Mouse (Mus musculus): Measurements from ENCODE around the gene Gm8122. TPM values are rescaled to one million over a fixed set of nuclear protein-coding genes. Genes with fewer than 3 reads are reported as not detected.
A peak's percentile ranks its signal among the peaks of the same experiment; 100 is the strongest.
"Not testable (repeated sequence)": the region's sequence is repeated elsewhere in the genome, so short reads cannot be mapped to it uniquely, and the experiment has no call there.

The Gm8122 gene
- not detected for total RNA-seq (2021)
- long read RNA-seq, experiment 1 = 0 reads
- long read RNA-seq, experiment 2 = 0 reads

- DNase-seq; H3K27ac ChIP-seq; intact Hi-C loops (cut with DNase I); H3K4me3 ChIP-seq: not testable (repeated sequence)
Measured at GRCm38 (mm10) chr14:43235204-43235603, at the start of gene Gm8122. TSS of gene Gm8122 (minus strand) at chr14:43235304.

DNA sequence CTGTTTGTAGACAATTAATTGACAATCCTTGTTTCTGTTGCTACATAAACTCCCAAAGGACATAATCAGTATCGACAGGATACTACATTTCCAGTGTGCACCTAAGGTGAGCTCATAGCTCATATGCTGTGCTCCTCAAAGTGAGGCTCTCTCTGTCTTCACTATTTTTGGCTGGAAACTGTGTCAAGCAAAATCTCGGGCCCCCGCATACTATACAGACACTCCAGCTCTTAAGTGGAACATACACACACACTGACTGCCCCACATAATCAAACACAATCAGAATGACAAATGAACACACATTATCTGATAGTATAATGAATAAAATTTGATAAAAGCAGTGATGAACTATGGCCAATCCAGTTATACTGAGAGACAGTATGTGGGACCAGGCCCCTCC, 43.6 kb upstream of the Gm8122 start:
- not testable (repeated sequence) for H3K27ac ChIP-seq, DNase-seq, H3K4me3 ChIP-seq
- intact Hi-C loops (cut with DNase I) = loop anchor here (5.0 kb wide), 1 partner anchor 289 kb away; no protein-coding TSS in a partner anchor

- intact Hi-C loops (cut with DNase I) = loop anchor here (5.0 kb wide), 1 partner anchor 289 kb away; no protein-coding TSS in a partner anchor
- not testable (repeated sequence) for H3K27ac ChIP-seq, DNase-seq, H3K4me3 ChIP-seq
Measured at GRCm38 (mm10) chr14:43278146-43278545, 43.0 kb upstream of the Gm8122 start.

DNA sequence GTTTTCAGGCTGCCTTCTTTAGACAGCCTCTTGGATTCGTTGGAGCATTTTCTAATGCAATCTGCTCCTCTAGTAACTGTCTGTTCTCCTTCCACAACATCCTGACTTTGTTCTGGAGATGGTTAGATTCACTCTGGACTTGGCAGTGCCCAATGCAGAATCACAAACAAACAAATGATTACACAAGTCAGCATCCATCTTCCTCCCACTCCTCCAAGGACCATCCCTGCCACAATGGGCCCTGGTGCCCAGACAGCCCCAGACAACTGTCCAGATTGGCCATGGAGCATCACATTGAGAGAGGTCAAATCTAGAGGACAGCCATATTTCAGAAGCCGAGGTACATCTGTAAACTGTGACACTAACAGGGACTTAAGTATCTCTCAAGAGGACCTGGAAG, 42.4 kb upstream of the Gm8122 start:
- intact Hi-C loops (cut with DNase I) = loop anchor here (5.0 kb wide), 1 partner anchor 290 kb away; no protein-coding TSS in a partner anchor
- H3K4me3 ChIP-seq, H3K27ac ChIP-seq, DNase-seq: not testable (repeated sequence)

DNA sequence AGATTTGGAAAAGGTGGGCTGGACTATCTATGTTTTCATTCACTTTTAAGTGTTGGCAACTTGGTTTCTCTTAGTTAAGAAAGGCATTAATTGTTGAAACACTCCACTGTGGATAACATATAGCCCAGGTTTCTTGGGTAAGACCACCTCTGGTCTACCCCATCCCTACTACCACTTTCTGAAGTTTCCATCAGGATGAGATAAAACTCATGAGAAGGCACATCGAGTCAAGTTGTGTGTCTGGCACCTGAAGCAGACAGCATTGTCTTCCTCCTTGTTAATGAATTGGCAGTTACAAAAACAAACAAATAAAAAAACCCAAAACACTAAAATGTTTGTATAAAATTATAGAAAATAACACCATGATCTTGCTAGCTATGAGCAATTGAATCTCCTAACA, 40.6 kb upstream of the Gm8122 start:
- H3K27ac ChIP-seq, DNase-seq, H3K4me3 ChIP-seq: not testable (repeated sequence)
- intact Hi-C loops (cut with DNase I) = loop anchor here (5.0 kb wide), 1 partner anchor 292 kb away; no protein-coding TSS in a partner anchor

- H3K4me3 ChIP-seq, H3K27ac ChIP-seq: not testable (repeated sequence)
- intact Hi-C loops (cut with DNase I) = loop anchor here (5.0 kb wide), 1 partner anchor 292 kb away; no protein-coding TSS in a partner anchor
- DNase-seq = peak; percentile 33
Measured at GRCm38 (mm10) chr14:43274986-43275511, 39.9 kb upstream of the Gm8122 start, which contains the start of gene Gm9732. TSS of gene Gm9732 (plus strand) at chr14:43275036.

GRCm38 (mm10) chr14:43273161-43273560, 38.1 kb upstream of the Gm8122 start:
- H3K27ac ChIP-seq; H3K4me3 ChIP-seq; DNase-seq; intact Hi-C loops (cut with DNase I): not testable (repeated sequence)

- H3K27ac ChIP-seq; intact Hi-C loops (cut with DNase I); DNase-seq; H3K4me3 ChIP-seq: not testable (repeated sequence)
Measured at GRCm38 (mm10) chr14:43269211-43269610, 34.1 kb upstream of the Gm8122 start.

DNA sequence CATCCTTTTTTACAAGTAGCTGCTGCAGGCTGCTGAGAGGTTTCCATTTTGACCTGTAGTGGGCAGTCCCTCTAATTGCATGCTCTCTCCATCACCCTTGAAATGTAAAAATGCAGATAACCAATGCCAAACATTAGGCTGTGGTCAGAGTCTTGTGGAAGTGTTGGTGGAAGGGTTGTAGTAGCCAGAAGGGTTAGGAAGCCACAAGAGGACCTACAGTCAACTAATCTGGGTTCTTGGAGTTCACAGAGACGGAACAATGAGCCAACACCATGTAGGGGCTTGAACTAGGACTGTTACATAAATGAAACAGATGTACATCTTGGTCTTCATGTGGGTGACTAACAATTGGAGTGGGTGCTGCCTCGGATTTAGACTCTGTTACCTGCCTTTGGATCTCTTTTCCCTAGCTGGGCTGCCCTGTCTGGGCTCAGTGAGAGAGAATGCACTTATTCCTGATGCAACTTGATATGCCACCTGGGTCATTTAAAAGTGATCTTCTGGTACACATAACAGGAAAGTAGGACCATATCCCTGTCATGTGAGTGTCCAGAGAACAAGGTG, 33.5 kb upstream of the Gm8122 start:
- H3K27ac ChIP-seq; intact Hi-C loops (cut with DNase I); H3K4me3 ChIP-seq; DNase-seq: not testable (repeated sequence)

DNA sequence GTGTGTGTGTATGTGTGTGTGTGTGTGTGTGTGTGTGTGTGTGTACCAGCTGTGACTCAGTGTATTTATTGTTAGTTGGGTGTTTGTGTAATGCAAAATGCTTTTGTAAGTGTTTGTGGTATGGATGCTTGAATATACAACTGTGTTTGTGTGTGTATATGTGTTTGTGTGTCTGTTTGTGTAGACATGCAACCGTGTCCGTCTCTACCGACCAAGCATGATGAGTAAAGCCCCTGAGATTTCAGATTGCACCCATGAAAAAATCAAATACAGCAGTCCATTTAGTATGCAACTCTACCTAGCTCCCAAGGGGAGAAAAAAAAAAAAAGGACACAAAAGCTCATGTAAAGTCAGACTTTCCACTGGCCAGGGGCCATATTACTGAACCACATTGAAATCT, 28.3 kb upstream of the Gm8122 start:
- intact Hi-C loops (cut with DNase I); H3K27ac ChIP-seq; H3K4me3 ChIP-seq; DNase-seq: not testable (repeated sequence)

GRCm38 (mm10) chr14:43258349-43258748, 23.2 kb upstream of the Gm8122 start, which contains the start of gene Gm8126:
TSS of gene Gm8126 (plus strand) at chr14:43258649.
- DNase-seq; intact Hi-C loops (cut with DNase I); H3K27ac ChIP-seq; H3K4me3 ChIP-seq: not testable (repeated sequence)

DNA sequence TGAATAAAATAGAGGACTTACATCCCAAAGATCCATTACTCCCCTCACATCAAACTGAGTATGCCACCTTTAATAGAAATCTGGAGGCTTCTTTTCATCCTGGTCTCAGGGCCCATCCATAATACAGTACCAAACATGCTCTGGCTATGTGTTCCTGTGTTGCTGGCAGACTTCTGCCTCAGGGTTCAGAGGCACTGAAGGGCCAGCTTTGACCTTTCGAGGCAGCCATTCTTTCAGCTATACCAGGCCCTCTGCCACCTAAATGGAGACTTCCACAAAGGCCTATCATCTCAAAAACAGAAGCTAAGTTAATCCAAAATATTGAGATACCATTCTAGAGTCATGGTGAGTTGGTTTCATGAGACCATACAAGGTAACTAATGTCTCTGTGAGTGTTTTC, 21.4 kb upstream of the Gm8122 start:
- intact Hi-C loops (cut with DNase I); H3K4me3 ChIP-seq: not testable (repeated sequence)

DNA sequence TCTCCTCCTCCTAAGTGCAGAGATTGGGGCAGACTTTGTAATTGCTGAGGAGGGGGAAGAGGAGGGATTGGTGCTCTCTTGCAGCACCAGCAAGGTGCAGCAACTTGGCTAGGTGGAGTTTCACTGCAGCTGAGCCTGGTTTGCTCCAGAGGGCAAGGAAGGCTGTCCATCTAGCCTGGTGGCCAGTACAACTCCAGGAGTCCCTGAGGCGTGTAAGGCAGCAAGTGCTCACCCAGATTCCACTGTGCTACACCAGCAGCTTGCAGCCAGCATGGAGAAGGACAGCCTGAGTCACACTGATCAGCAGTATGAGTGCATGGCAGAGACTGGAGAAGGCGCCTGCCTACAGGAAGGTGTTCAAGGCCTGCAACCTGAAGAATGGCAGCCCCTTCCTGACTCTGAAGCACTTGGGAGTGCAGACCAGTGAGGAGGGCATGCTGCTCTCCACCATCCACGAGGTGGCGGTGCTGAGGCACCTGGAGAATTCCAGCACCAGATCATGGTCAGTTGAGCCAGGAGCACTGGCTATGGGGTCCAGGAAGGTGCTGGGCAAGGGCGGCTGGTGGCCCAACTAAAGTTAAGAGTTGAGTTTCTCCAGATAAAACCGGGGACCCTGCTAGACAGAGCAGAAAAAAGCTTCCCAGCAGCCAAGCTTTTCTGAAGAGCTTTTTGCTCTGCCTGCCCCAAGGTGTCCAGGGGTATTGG, 15.6 kb upstream of the Gm8122 start:
- H3K4me3 ChIP-seq; H3K27ac ChIP-seq; DNase-seq; intact Hi-C loops (cut with DNase I): not testable (repeated sequence)

More for the DNA sequence above, 21.4 kb upstream of the Gm8122 start:
- not testable (repeated sequence) for H3K27ac ChIP-seq, DNase-seq

GRCm38 (mm10) chr14:43249611-43250170, 14.6 kb upstream of the Gm8122 start:
- peak; percentile 28 for DNase-seq
- intact Hi-C loops (cut with DNase I); H3K4me3 ChIP-seq; H3K27ac ChIP-seq: not testable (repeated sequence)

DNA sequence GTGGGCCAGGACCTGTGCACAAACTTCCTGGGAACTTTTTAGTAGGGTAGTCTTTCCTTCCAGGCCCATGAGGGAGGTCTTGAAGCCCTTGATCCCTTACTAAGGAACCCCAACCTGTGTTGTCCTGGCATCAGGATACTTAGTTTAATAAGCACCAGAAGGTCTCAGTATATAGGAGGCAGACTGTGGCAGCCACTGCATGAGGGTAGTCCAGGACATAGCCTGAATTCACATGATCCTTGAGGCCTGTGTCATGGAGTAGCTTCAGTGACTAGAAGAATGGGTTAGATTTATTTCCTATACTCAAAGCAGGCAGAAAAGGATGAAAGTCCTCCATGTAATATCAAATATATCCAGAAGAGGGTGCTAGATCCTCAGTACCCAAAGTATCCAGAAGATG, 2.7 kb upstream of the Gm8122 start:
- intact Hi-C loops (cut with DNase I); DNase-seq; H3K4me3 ChIP-seq; H3K27ac ChIP-seq: not testable (repeated sequence)
